Mouse (Mus musculus) brown adipose tissue, adult 24 weeks (tissue): ENCODE data around the gene Barx1. TPM values are rescaled to one million over a fixed set of nuclear protein-coding genes. Genes with fewer than 3 reads are reported as not detected.

Experiments used
- H3K27ac ChIP-seq: fragments of 200-500 bp; replicated peaks from 2 replicates; pipeline ENCODE4 v1.5.1; 2012; ENCODE audit warnings: low read depth, mild to moderate bottlenecking, low read length
- H3K4me1 ChIP-seq: fragments of 200-500 bp; 2 replicates; pipeline ENCODE4 v1.6.1; 2012; ENCODE audit warnings: low read length, mixed read lengths; ENCODE audit not compliant: control insufficient read depth, insufficient read depth, insufficient read length
- H3K4me3 ChIP-seq: fragments of 200-500 bp; 2 replicates; pipeline ENCODE4 v1.5.1; 2012; ENCODE audit warnings: low read depth, mild to moderate bottlenecking, low read length, moderate library complexity; ENCODE audit not compliant: insufficient read depth
- polyA plus RNA-seq: library from polyadenylated mRNA; stranded (reverse); fragments of >200 nt; gene quantifications from 2 replicates; pipeline ENCODE4 v1.2.4, GENCODE M21; 2012; ENCODE audit not compliant: missing spikeins, insufficient read depth, insufficient read length

Barx1 gene
- polyA plus RNA-seq, 1 experiment: not detected

- Histone ChIP-seq H3K4me1 (peaks cover 6% of the 10 kb centered on the region; the same call in 1 of the 2 replicates), H3K27ac (no peak overlapping the region), H3K4me3 (no peak overlapping the region)
These were observed 4.7 kb downstream of the Barx1 start for GRCm38 (mm10) chr13:48667461-48667860.

- Histone ChIP-seq H3K27ac (no peak overlapping the region), H3K4me3 (peak overlapping the region; percentile 30; the same call in 1 of the 2 replicates), H3K4me1 (peaks cover 6% of the 10 kb centered on the region; the same call in 1 of the 2 replicates)
These were observed 5.5 kb downstream of the Barx1 start for GRCm38 (mm10) chr13:48668091-48668975.

GRCm38 (mm10) chr13:48668976-48669534, 6.3 kb downstream of the Barx1 start:
- peak overlapping the region; percentile 30 for H3K4me3 ChIP-seq
- H3K4me1 ChIP-seq: peaks cover 6% of the 10 kb centered on the region; the same call in 1 of the 2 replicates
- no peak overlapping the region for H3K27ac ChIP-seq

DNA sequence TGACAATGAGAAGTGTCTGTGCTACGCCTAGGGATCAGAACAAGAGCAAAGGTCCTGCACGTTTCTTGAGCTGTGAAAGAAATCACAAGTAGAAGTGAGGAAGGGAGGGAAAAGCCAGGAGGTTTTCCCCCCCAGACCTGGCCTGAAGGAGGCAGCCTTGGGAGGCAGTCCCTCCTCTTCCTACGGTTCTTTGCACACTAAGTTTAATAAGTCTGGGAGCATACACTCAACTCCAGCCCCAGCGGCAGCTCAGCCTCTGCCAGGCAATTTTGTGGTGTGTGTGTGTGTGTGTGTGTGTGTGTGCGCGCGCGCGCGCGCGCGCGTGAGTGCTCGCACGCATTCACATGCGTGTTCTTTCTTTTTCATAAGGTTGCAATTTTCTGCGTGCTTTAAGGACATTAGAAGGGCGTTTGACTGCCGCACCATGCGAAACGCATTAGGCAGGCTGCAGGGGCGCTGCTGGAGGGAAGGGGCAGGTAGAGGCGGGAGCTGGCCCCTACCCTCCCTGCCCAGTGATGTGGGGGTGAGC, 9.6 kb downstream of the Barx1 start:
- Histone ChIP-seq H3K4me1 (peaks cover 6% of the 10 kb centered on the region; the same call in 1 of the 2 replicates), H3K27ac (no peak overlapping the region), H3K4me3 (no peak overlapping the region)

DNA sequence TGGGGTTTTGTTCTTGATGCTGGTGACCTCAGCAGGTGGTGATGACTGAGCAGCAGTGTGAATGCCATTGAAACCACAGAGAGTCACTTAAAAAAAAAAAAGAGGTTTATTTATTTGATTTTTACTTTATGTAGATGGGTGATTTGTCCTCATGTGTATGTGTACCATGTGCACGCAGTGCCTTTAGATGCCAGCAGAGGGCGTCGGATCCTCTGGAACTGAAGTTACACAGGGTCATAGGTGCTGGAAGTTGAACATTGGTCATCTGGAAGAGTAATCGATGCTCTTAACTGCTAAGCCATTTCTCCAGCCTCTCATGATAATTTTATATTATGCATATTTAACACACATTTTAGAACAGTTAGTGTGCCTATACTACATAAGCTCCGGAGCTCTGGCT, 11.8 kb downstream of the Barx1 start:
- Histone ChIP-seq H3K4me3 (no peak overlapping the region), H3K27ac (no peak overlapping the region), H3K4me1 (0 out of 2 replicates have a peak, but pooled peaks cover 2% of the 10 kb centered on the region)

DNA sequence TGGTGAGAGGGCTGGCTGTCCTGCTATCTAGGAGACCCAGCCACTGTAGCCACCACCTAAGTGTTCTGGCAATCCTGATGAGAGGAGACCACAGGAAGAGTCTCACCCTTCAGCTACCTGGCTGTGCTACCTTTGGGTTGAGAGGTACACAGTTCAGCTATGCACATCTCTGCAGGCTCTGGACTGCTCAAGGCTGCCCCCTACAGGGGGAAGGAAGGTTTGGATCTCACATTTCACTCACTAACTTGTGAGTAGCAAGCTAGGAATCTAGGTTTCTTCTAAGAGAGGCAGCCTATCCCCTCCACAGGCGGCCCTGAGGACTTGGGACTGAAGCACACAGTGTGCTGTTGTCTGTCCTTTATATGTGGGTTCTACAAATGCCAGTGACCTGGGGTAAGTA, 16.6 kb downstream of the Barx1 start:
- Histone ChIP-seq H3K4me1 (no peaks in the 10 kb centered on the region), H3K27ac (no peak overlapping the region), H3K4me3 (no peak overlapping the region)

- Histone ChIP-seq H3K27ac (no peak overlapping the region), H3K4me3 (no peak overlapping the region), H3K4me1 (no peaks in the 10 kb centered on the region)
These were observed 23.9 kb downstream of the Barx1 start for GRCm38 (mm10) chr13:48686666-48687065.

- Histone ChIP-seq H3K4me3 (no peak overlapping the region), H3K4me1 (no peaks in the 10 kb centered on the region), H3K27ac (no peak overlapping the region)
These were observed 29.2 kb downstream of the Barx1 start for GRCm38 (mm10) chr13:48691991-48692390.

- H3K4me1 ChIP-seq: no peaks in the 10 kb centered on the region
- H3K4me3 ChIP-seq: no peak overlapping the region
- no peak overlapping the region for H3K27ac ChIP-seq
These were observed 31.6 kb downstream of the Barx1 start for GRCm38 (mm10) chr13:48694090-48695064.

GRCm38 (mm10) chr13:48706385-48706951, 43.7 kb downstream of the Barx1 start:
- Histone ChIP-seq H3K4me3 (no peak overlapping the region), H3K4me1 (no peaks in the 10 kb centered on the region), H3K27ac (no peak overlapping the region)

- no peaks in the 10 kb centered on the region for H3K4me1 ChIP-seq
- H3K4me3 ChIP-seq: no peak overlapping the region
- H3K27ac ChIP-seq: no peak overlapping the region
These were observed 49.9 kb downstream of the Barx1 start for GRCm38 (mm10) chr13:48712675-48713074.

DNA sequence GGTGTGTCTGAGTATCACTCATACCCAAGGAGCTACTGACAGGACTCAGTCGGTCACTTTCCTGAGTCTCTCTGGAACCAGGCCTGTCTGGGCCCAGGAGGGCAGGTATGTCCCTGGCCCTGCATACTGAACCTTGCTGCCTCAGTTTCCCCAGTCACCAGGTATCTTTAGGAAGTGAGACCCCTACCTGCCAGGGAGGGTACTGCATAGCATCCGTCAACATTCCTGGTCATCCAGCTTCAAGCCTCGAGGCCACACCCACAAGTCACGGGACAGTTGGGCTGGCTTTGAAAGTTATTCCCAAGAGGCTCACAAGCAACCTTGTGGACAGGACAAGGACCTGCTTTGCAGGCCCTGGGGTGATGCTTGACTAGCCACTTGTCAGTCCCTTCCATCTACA, 53.3 kb downstream of the Barx1 start:
- Histone ChIP-seq H3K4me1 (no peaks in the 10 kb centered on the region), H3K4me3 (no peak overlapping the region), H3K27ac (no peak overlapping the region)
